Mouse (Mus musculus): ENCODE results near the gene Gm10376.
"Not testable (repeated sequence)": the region's sequence is repeated elsewhere in the genome, so short reads cannot be mapped to it uniquely, and the experiment has no call there.

The Gm10376 gene

DNA sequence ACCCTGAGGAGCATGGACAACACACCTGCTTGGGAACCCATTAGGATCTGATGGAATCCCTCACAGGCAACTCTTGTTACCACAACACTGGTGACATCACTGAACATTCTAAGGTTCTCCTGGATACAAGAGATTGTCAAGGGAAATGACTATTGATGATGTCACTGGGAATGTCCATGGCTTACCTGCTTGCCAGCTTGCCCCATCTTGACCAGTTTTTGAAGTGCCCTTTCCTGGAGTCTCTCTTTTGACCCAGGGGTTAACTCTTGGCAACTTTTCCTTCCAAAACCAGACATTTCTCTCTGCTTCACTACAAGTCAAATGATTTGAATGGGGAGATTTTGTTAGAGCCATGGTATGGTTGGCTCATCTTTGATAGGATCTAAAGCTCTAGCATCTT is at the start of gene Gm10376:
TSS of gene Gm10376 (minus strand) at position 101 of the 400 bp plus-strand sequence.
- DNase-seq = not testable (repeated sequence)

GRCm38 (mm10) chr14:43060179-43060578 is 44.8 kb upstream of the Gm10376 start:
- DNase-seq = not testable (repeated sequence)

DNA sequence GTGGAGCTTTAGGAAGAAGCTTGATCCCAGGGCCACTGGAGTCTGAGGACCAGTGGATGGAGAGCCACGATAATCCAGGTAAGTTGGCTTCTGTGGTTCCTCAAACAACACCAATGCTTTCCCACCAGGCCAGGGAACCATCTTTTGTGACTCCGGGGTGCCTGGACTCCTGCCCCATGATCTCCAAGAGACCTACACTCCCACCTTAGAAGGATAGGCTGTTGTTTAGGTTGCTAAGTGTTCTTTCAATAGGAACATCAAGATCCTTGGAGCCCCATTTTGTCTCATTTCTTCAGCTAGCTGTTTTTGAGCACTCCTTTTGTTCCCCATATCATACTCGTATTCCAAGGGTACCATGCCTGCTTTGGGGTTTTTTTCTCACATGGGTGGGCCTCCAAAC is 42.6 kb upstream of the Gm10376 start:
- DNase-seq = not testable (repeated sequence)

- not testable (repeated sequence) for DNase-seq
Measured at GRCm38 (mm10) chr14:42993524-42993923, 21.9 kb downstream of the Gm10376 start, which contains the start of gene Gm8082. Gm8082 (minus strand) TSS chr14:42993624.

Measured in retina, postnatal 1 day (tissue).